Mouse (Mus musculus) embryonic facial prominence, embryonic 11.5 days (tissue): ENCODE measurements around the gene Sema4c. TPM values are rescaled to one million over a fixed set of nuclear protein-coding genes. Genes with fewer than 3 reads are reported as not detected.
A peak's percentile ranks its signal among the peaks of the same experiment; 100 is the strongest.

ENCODE experiments used
- ATAC-seq: fragments of 200-750 bp; cut with Nextera tagmentation; replicated peaks from 2 replicates; pipeline ENCODE4 v1.8.0; 2017; ENCODE audit warnings: low read depth; ENCODE audit not compliant: insufficient number of reproducible peaks, low FRiP score, low TSS enrichment
- DNase-seq: peaks from one replicate; pipeline ENCODE4 v3.0.0-alpha.2; 2015; ENCODE audit warnings: low spot score
- H3K27ac ChIP-seq: fragments of 300-500 bp; sonication (generic); replicated peaks from 2 replicates; pipeline ENCODE4 v1.5.1; 2014; ENCODE audit warnings: mild to moderate bottlenecking, low read depth, low read length, control low read depth
- H3K27me3 ChIP-seq: fragments of 300-500 bp; sonication (generic); 2 replicates; pipeline ENCODE4 v1.6.1; 2014; ENCODE audit warnings: mild to moderate bottlenecking, low read length, moderate library complexity, mixed read lengths; ENCODE audit not compliant: control insufficient read depth, insufficient read depth
- H3K36me3 ChIP-seq: fragments of 300-500 bp; sonication (generic); replicated peaks from 2 replicates; pipeline ENCODE4 v1.6.1; 2014; ENCODE audit warnings: low read depth, mild to moderate bottlenecking, low read length, moderate library complexity, mixed read lengths; ENCODE audit not compliant: control insufficient read depth, insufficient read depth
- H3K4me1 ChIP-seq: fragments of 300-500 bp; sonication (generic); 2 replicates; pipeline ENCODE4 v1.6.1; 2014; ENCODE audit warnings: low read length, mixed read lengths; ENCODE audit not compliant: control insufficient read depth, insufficient read depth
- H3K4me2 ChIP-seq: fragments of 300-500 bp; sonication (generic); 2 replicates; pipeline ENCODE4 v1.6.1; 2014; ENCODE audit warnings: low read depth, mild to moderate bottlenecking, control low read depth, low read length, moderate library complexity
- H3K4me3 ChIP-seq: fragments of 300-500 bp; sonication (generic); 2 replicates; pipeline ENCODE4 v1.5.1; 2014; ENCODE audit warnings: low read depth, low read length, control low read depth
- H3K9ac ChIP-seq: fragments of 300-500 bp; sonication (generic); replicated peaks from 2 replicates; pipeline ENCODE4 v1.6.1; 2014; ENCODE audit warnings: mild to moderate bottlenecking, control low read depth, low read length
- H3K9me3 ChIP-seq: fragments of 300-500 bp; sonication (generic); replicated peaks from 2 replicates; pipeline ENCODE4 v1.6.1; 2016; ENCODE audit warnings: mild to moderate bottlenecking, low read length, inconsistent platforms, mixed read lengths; ENCODE audit not compliant: control insufficient read depth
- WGBS: fragments of 180-500 bp; shearing (Covaris S2); extraction: QIAGEN DNeasy Blood & Tissue Kit; methylation state at CpG from one replicate; pipeline ENCODE4 v1.1.7; 2014; 5-methylcytosine and 5-hydroxymethylcytosine counted together
- polyA plus RNA-seq: library from polyadenylated mRNA; unstranded; fragments of >200 nt; fragmentation: Nextera tagmentation; extraction: Ambion mirVana; gene quantifications from 2 replicates; pipeline ENCODE4 v1.2.1, GENCODE M21; 2014

The Sema4c gene
- polyA plus RNA-seq, 1 experiment from 2014 or later, result 3.7 TPM

DNA sequence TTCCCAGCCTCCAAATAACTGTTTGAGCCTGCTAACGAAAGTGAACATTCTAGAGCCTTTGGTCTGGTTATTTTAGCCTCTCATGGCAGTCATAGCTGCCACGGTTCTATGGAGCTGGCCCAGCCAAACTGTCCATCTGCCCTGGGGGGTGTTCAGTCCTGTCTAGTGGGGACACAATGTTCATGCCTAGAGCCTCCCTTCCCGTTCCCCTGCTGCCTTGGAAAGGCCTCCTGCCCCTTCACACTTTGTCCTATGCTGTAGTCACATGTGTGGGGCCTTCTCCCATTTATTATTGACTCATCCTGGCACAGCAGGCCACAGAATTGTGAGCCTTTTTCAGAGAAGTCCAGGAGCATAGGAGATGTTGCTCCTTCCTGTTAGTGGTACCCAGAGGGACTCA lies 39.9 kb downstream of the Sema4c start:
- no peak for DNase-seq
- H3K4me1 ChIP-seq, result no peaks in the 10 kb centered on the region
- no peak for ATAC-seq
- no peak overlapping the region for H3K9ac ChIP-seq
- H3K27me3 ChIP-seq, result no peaks in the 10 kb centered on the region
- H3K4me3 ChIP-seq, result no peak overlapping the region
- H3K27ac ChIP-seq, result no peak overlapping the region
- WGBS, result 78% methylated on average over 3 of the region's 3 CpGs
- peaks cover 13% of the 10 kb centered on the region for H3K36me3 ChIP-seq
- H3K9me3 ChIP-seq, result no peaks in the 10 kb centered on the region
- no peak overlapping the region for H3K4me2 ChIP-seq

DNA sequence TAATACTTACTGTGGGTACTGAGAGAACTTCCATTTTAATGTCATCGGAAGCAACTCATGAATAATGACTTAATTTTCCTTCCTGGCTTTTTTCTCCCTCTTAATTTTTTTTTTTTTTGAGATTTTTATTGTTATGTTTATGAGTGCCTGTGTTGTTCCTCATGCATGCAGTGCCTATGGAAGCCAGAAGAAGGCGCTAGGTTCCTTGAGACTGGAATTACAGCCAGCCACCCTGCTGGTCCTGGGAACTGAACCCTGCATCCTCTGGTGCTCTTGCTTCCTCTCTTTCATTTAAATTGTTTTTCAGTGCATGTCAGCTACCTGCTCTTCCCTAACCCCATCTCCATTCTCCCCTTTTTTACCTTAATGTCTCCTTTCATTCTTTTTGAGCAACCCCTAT lies 44.4 kb downstream of the Sema4c start:
- WGBS, result 48% methylated on average over 2 of the region's 2 CpGs
- no peaks in the 10 kb centered on the region for H3K36me3 ChIP-seq
- peak overlapping the region; percentile 92 for H3K4me3 ChIP-seq
- H3K4me2 ChIP-seq, result peak overlapping the region; percentile 91
- peak; percentile 58 for DNase-seq
- ATAC-seq, result no peak
- H3K4me1 ChIP-seq, result no peaks in the 10 kb centered on the region
- no peak overlapping the region for H3K27ac ChIP-seq
- no peak overlapping the region for H3K9ac ChIP-seq
- no peaks in the 10 kb centered on the region for H3K27me3 ChIP-seq
- H3K9me3 ChIP-seq, result no peaks in the 10 kb centered on the region

DNA sequence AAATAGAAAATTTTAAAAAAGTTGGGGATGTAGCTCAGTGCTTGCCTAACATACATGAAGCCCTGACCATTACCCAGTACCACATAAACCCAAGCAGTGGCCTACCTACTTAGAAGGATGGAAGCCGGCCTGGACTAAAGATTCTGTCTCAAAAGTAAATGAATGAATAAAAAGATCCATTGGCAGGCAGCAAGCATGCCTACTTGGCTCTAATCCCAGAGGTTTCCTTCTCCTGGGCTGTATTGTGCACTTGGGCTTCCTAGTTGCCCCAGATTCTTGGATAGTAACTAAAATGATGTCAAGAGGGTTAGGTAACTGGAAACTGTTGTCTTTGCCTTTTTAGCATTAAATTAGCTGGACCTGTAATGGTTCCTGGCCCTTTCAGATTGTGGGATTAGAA lies 44.8 kb downstream of the Sema4c start:
- Histone ChIP-seq H3K9ac (peak overlapping the region; percentile 84), H3K27ac (no peak overlapping the region), H3K4me1 (no peaks in the 10 kb centered on the region), H3K4me2 (peak overlapping the region; percentile 91), H3K4me3 (peak overlapping the region; percentile 92), H3K27me3 (no peaks in the 10 kb centered on the region), H3K36me3 (no peaks in the 10 kb centered on the region), H3K9me3 (no peaks in the 10 kb centered on the region)
- ATAC-seq (no peak), DNase-seq (no peak)
- 16% methylated on average over 1 of the region's 1 CpGs for WGBS

DNA sequence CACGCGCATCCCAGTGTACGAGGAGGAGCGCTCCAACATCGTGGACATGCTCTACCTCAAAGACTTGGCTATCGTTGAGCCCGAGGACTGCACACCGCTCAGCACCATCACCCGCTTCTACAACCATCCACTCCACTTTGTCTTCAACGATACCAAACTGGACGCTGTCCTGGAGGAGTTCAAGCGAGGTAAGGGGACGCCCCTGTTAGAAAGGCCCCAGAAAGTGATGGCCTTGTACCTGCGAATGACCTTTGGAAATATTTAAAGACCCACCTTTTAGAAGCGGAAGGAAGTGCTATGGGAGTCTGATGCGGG lies 45.2 kb downstream of the Sema4c start:
- DNase-seq, result no peak
- peak overlapping the region; percentile 92 for H3K4me3 ChIP-seq
- ATAC-seq, result no peak
- peak overlapping the region; percentile 96 for H3K27ac ChIP-seq
- H3K4me2 ChIP-seq, result peak overlapping the region; percentile 91
- no peaks in the 10 kb centered on the region for H3K27me3 ChIP-seq
- H3K36me3 ChIP-seq, result no peaks in the 10 kb centered on the region
- H3K9me3 ChIP-seq, result no peaks in the 10 kb centered on the region
- H3K9ac ChIP-seq, result peak overlapping the region; percentile 84
- H3K4me1 ChIP-seq, result no peaks in the 10 kb centered on the region
- WGBS, result under 1% methylated on average over 16 of the region's 16 CpGs

DNA sequence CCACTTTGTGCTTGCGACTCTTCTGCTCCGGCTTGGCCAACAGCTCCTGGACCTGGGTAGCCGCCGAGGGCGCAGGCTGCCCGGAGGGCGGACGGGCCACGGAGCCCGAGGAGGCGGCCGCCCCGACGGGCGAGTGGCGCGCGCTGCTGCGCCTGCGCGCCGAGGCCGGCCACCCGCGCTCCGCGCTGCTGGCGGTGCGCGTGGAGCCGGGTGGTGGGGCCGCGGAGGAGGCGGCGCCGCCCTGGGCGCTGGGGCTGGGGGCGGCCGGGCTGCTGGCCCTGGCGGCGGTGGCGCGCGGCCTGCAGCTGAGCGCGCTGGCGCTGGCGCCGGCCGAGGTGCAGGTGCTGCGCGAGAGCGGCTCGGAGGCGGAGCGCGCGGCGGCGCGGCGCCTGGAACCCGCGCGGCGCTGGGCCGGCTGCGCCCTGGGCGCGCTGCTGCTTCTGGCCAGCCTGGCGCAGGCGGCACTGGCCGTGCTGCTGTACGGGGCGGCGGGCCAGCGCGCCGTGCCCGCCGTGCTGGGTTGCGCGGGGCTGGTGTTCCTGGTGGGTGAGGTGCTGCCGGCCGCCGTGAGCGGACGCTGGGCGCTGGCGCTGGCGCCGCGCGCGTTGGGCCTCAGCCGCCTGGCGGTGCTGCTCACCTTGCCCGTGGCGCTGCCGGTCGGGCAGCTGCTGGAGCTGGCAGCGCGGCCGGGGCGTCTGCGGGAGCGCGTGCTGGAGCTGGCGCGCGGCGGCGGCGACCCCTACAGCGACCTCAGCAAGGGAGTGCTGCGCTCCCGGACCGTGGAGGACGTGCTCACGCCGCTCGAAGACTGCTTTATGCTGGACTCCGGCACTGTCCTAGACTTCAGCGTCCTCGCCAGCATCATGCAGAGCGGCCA lies 45.8 kb downstream of the Sema4c start:
- Histone ChIP-seq H3K4me1 (no peaks in the 10 kb centered on the region), H3K36me3 (no peaks in the 10 kb centered on the region), H3K27ac (peak overlapping the region; percentile 96), H3K4me2 (peak overlapping the region; percentile 91), H3K9me3 (no peaks in the 10 kb centered on the region), H3K27me3 (no peaks in the 10 kb centered on the region), H3K4me3 (peak overlapping the region; percentile 92), H3K9ac (peak overlapping the region; percentile 84)
- DNase-seq (peak; percentile 61), ATAC-seq (peak; percentile 75)
- under 1% methylated on average over 80 of the region's 126 CpGs for WGBS

DNA sequence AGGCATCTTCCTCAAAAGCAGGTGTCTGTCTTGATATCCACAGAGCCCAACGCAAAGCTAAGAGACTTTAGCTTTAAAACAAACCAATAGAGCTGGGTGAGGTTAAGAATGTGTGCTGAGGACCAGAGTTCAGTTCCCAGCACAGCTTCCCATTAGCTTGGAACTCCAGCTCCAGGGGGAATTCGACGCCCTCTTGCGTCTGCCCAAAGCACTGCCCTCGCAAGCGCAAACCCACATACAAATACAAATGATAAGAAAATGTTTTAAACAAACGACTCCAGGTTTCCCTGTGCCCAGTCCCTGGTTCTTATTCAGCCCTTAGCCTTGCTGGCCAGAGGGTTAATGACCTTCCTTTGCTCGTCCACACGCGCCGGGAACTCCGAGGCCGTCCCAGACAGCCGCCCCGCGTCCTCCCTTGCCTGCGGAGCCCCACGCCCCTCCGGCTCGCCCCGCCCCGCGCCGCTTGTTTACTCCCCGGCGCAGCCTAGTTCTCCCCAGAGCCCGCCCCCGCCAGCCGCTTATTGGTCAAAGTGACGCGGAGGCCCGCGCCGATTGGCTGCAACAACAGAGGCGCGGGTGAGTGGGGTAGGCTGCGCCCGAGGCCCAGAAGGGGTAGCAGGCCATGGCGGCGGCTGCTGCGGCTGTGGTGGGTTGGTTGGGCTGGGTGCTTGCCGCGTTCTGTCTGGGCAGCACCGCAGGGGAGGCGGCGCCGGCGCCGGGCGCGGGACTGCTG lies 46.7 kb downstream of the Sema4c start, which contains the start of gene Cnnm3:
Cnnm3 (plus strand) TSS at position 579 of the 733 bp plus-strand sequence.
- peak within 1 kb of the TSS; percentile 92 for H3K4me3 ChIP-seq
- peak within 1 kb of the TSS; percentile 84 for H3K9ac ChIP-seq
- H3K4me2 ChIP-seq, result peak within 1 kb of the TSS; percentile 91
- no peaks in the 10 kb centered on the region for H3K36me3 ChIP-seq
- H3K27me3 ChIP-seq, result no peaks in the 10 kb centered on the region
- DNase-seq (peak; percentile 99), ATAC-seq (peak; percentile 96)
- no peaks in the 10 kb centered on the region for H3K4me1 ChIP-seq
- no peaks in the 10 kb centered on the region for H3K9me3 ChIP-seq
- WGBS, result 1% methylated on average over 51 of the region's 51 CpGs
- H3K27ac ChIP-seq, result peak within 1 kb of the TSS; percentile 96

DNA sequence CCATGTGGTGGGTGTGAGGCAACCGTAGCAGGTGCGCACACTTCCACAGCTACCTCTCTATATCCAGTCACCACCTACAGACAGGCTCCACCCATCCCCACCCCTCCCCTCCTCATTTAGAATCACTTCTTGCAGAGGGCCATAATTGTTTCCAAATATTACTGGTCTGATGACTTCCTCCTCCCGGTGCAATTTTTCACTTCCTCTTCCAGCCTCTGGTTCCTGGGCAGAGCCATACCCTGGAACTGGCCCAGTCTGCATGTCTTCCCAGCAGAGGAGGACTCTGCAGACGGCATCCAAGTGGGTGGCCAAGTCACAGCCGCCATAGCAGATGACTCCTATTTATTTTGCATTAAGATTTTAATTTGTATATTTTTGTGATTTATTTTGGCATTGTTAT lies 49.9 kb downstream of the Sema4c start:
- no peaks in the 10 kb centered on the region for H3K36me3 ChIP-seq
- H3K9ac ChIP-seq, result no peak overlapping the region
- ATAC-seq, result no peak

DNA sequence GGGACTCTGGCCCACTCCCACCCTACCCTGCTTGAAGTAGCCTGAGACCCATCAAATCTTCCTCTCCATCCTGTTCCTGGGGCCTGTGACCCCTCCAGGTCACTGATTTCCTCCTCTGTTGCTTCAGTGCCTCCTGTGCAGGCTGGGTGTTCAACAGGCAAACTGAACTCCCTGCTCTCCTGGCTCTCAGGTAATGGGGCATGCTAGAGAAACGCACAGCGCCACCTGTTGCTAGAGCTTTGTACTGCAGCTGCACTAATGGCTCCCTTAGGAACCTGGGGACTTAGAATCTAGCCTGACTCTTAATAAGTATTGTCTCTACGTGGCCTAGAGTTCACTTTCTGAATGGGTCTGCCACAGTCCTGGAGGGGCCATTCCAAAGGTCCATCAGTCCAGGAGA lies 56.9 kb downstream of the Sema4c start:
- Histone ChIP-seq H3K36me3 (no peaks in the 10 kb centered on the region; the same call in 1 of the 2 replicates), H3K9ac (no peak overlapping the region), H3K27me3 (no peaks in the 10 kb centered on the region), H3K4me1 (no peaks in the 10 kb centered on the region), H3K4me3 (no peak overlapping the region), H3K9me3 (no peaks in the 10 kb centered on the region), H3K4me2 (no peak overlapping the region), H3K27ac (no peak overlapping the region)
- WGBS, result 1% methylated on average over 3 of the region's 3 CpGs
- DNase-seq, result peak; percentile 85
- ATAC-seq, result 0 out of 2 replicates have a peak, but pooled peaks have one; percentile 9

More for the DNA sequence above, 49.9 kb downstream of the Sema4c start:
- Histone ChIP-seq H3K27me3 (no peaks in the 10 kb centered on the region), H3K4me3 (no peak overlapping the region), H3K4me2 (no peak overlapping the region), H3K4me1 (no peaks in the 10 kb centered on the region), H3K27ac (no peak overlapping the region), H3K9me3 (no peaks in the 10 kb centered on the region)
- DNase-seq, result no peak
- 86% methylated on average over 5 of the region's 5 CpGs for WGBS
